Mouse (Mus musculus) WW6 (cell line): Measurements from ENCODE around the gene Fastkd5.
"Not testable (repeated sequence)": the region's sequence is repeated elsewhere in the genome, so short reads cannot be mapped to it uniquely, and the experiment has no call there.

Experiments used
- DNase-seq: peaks from one replicate; pipeline ENCODE4 v3.0.0-alpha.2; 2013; ENCODE audit warnings: low read depth, low spot score

The Fastkd5 gene

GRCm38 (mm10) chr2:130629839-130630203 lies at the start of gene Fastkd5, which contains the start of gene Ubox5:
Gene Fastkd5 (minus strand): TSS chr2:130630027.
Gene Ubox5 (minus strand): TSS chr2:130630038.
- DNase-seq = no peak

GRCm38 (mm10) chr2:130679154-130679553 lies 49.3 kb upstream of the Fastkd5 start:
- no peak for DNase-seq

GRCm38 (mm10) chr2:130677211-130677610 lies 47.4 kb upstream of the Fastkd5 start:
- DNase-seq = no peak

- peak; percentile 83 for DNase-seq
Observed at GRCm38 (mm10) chr2:130667559-130667958, 37.7 kb upstream of the Fastkd5 start, which contains the start of gene Itpa. Gene Itpa (plus strand): TSS chr2:130667610.

- peak; percentile 91 for DNase-seq
Observed at GRCm38 (mm10) chr2:130664102-130664701, 34.4 kb upstream of the Fastkd5 start, which contains the start of gene Ddrgk1. Gene Ddrgk1 (minus strand): TSS chr2:130664659.

- no peak for DNase-seq
Observed at GRCm38 (mm10) chr2:130663342-130663741, 33.5 kb upstream of the Fastkd5 start.

GRCm38 (mm10) chr2:130658530-130658929 lies 28.7 kb upstream of the Fastkd5 start:
- no peak for DNase-seq

GRCm38 (mm10) chr2:130657541-130657940 lies 27.7 kb upstream of the Fastkd5 start:
- no peak for DNase-seq

GRCm38 (mm10) chr2:130656536-130656935 lies 26.7 kb upstream of the Fastkd5 start:
- no peak for DNase-seq

- no peak for DNase-seq
Observed at GRCm38 (mm10) chr2:130655660-130656339, 26.0 kb upstream of the Fastkd5 start.

GRCm38 (mm10) chr2:130653760-130654159 lies 23.9 kb upstream of the Fastkd5 start:
- no peak for DNase-seq

GRCm38 (mm10) chr2:130653303-130653702 lies 23.5 kb upstream of the Fastkd5 start:
- DNase-seq = no peak

- DNase-seq = not testable (repeated sequence)
Observed at GRCm38 (mm10) chr2:130649028-130649427, 19.2 kb upstream of the Fastkd5 start.

- DNase-seq = no peak
Observed at GRCm38 (mm10) chr2:130645198-130645597, 15.4 kb upstream of the Fastkd5 start.

GRCm38 (mm10) chr2:130642684-130643369 lies 13.0 kb upstream of the Fastkd5 start, which contains the start of gene Lzts3:
Gene Lzts3 (minus strand): TSS chr2:130642803.
- no peak for DNase-seq

GRCm38 (mm10) chr2:130642197-130642660 lies 12.4 kb upstream of the Fastkd5 start:
- no peak for DNase-seq

- DNase-seq = no peak
Observed at GRCm38 (mm10) chr2:130641351-130642025, 11.7 kb upstream of the Fastkd5 start.

- DNase-seq = no peak
Observed at GRCm38 (mm10) chr2:130639276-130639675, 9.4 kb upstream of the Fastkd5 start.

GRCm38 (mm10) chr2:130638101-130638611 lies 8.3 kb upstream of the Fastkd5 start:
- DNase-seq = no peak

- DNase-seq = no peak
Observed at GRCm38 (mm10) chr2:130635847-130636246, 6.0 kb upstream of the Fastkd5 start.

- DNase-seq = no peak
Observed at GRCm38 (mm10) chr2:130634739-130635411, 5.0 kb upstream of the Fastkd5 start.
